Comparison of ENCODE assay signal across 16 mouse cellular contexts in the genomic region with DNA sequence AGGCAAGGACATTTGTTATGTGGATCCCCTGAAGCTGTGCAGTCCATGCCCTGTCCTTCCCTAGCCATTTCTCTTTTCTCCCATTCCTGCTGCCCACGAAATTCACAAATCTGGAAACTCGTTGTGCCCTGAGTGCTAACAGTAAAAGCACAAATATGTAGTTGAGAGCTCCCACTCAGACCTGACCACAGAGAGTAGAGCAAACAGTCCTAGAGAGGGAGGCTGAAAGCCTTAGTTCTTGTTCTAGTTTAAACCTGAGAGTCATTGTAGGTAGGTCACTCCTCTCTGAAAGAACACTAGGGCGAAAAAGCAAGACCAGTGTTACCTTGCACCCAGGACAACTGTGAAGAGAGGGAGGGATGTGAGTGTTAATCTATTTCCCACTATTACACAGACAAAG.
"Had no signal": no experiment of that assay in that cellular context is flagged by ENCODE, and none has a peak within 500 bp of the region (broad histone marks: within the 10 kb centered on the region; RNA-seq: fewer than 3 reads in every experiment).

No protein-coding gene starts in this region.

- H3K4me1 ChIP-seq: limb, embryonic 13.5 days; limb, embryonic 15.5 days; liver, embryonic 12.5 days; megakaryocyte, embryonic 14.5 days had no signal

- H3K27me3 ChIP-seq: limb, embryonic 13.5 days; limb, embryonic 15.5 days; liver, embryonic 12.5 days; megakaryocyte, embryonic 14.5 days; midbrain, embryonic 13.5 days; neural tube, embryonic 13.5 days; neural tube, embryonic 15.5 days had no signal

- ATAC-seq: liver, embryonic 12.5 days; midbrain, embryonic 13.5 days; midbrain, embryonic 16.5 days had no signal

- H3K9me3 ChIP-seq: limb, embryonic 13.5 days; limb, embryonic 15.5 days; liver, embryonic 12.5 days; megakaryocyte, embryonic 14.5 days; midbrain, embryonic 13.5 days; neural tube, embryonic 13.5 days; neural tube, embryonic 15.5 days had no signal

- H3K27ac ChIP-seq: limb, embryonic 13.5 days; limb, embryonic 15.5 days; liver, embryonic 12.5 days; liver, embryonic 14.5 days; macrophage; midbrain, embryonic 13.5 days; neural tube, embryonic 13.5 days; neural tube, embryonic 15.5 days had no signal

- H3K4me2 ChIP-seq: limb, embryonic 13.5 days; limb, embryonic 15.5 days; liver, embryonic 12.5 days; midbrain, embryonic 11.5 days; midbrain, embryonic 13.5 days; neural tube, embryonic 13.5 days; neural tube, embryonic 15.5 days had no signal

- H3K9ac ChIP-seq: limb, embryonic 13.5 days; limb, embryonic 15.5 days; liver, embryonic 12.5 days; liver, embryonic 14.5 days; midbrain, embryonic 13.5 days; neural tube, embryonic 13.5 days; neural tube, embryonic 15.5 days had no signal

- H3K4me3 ChIP-seq: limb, embryonic 13.5 days; limb, embryonic 15.5 days; liver, embryonic 12.5 days; megakaryocyte, embryonic 14.5 days; midbrain, embryonic 13.5 days; myocyte; neural tube, embryonic 13.5 days; neural tube, embryonic 15.5 days had no signal

- H3K36me3 ChIP-seq: limb, embryonic 13.5 days; limb, embryonic 15.5 days; liver, embryonic 12.5 days; midbrain, embryonic 13.5 days; neural tube, embryonic 13.5 days; neural tube, embryonic 15.5 days had no signal

- DNase-seq: right cerebral cortex, postnatal 14 days; thymus, adult 18-20 months; thymus, postnatal 14 days; thymus, postnatal 36 days had no signal
